Mouse (Mus musculus) fat pad, adult 2 months (tissue): ENCODE measurements around the gene Rsg1.

Source experiments
- DNase-seq: peaks from one replicate; pipeline ENCODE4 v3.0.0-alpha.2; 2011; ENCODE audit warnings: low read depth, low spot score; ENCODE audit errors: extremely low read depth

Gene Rsg1

GRCm38 (mm10) chr4:141246089-141246997, 32.6 kb downstream of the Rsg1 start:
- DNase-seq = no peak

DNA sequence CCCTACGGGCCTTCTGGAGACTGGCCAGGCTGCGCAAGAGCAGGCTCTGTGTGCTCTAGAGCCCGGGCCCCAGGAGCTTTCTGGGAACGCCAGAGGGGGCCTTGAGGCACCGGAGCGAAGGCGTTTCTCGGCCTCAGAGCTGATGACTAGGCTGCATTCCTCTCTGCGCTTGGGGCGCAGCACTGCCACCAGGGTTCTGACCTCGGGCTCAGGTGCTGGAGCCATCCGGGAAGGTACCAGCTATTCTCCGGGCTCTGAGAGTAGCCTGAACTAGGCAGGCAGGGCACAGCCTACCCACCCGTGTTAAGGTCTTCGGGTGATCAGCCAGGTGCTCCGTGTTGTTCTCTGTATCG, 33.2 kb downstream of the Rsg1 start:
- no peak for DNase-seq

GRCm38 (mm10) chr4:141247776-141248613, 34.2 kb downstream of the Rsg1 start:
- no peak for DNase-seq

DNA sequence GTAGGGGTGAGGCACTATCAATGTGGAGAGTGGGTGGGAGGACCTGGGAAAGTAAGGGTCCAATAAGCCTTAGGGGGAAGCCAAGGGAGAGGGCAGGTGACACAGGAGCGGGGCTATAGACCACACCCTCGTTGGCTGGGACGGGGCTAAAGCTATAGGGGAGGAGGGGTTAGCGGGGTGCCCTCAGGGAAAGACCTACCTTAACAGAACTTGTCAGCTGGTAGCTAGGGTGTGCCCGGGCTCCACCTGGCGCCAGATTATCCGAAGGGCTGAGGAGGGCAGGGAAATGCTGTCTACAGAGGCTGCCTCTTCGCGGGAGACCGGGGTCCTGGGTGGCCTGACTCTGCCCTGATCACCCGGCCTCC, 34.8 kb downstream of the Rsg1 start:
- DNase-seq = no peak

DNA sequence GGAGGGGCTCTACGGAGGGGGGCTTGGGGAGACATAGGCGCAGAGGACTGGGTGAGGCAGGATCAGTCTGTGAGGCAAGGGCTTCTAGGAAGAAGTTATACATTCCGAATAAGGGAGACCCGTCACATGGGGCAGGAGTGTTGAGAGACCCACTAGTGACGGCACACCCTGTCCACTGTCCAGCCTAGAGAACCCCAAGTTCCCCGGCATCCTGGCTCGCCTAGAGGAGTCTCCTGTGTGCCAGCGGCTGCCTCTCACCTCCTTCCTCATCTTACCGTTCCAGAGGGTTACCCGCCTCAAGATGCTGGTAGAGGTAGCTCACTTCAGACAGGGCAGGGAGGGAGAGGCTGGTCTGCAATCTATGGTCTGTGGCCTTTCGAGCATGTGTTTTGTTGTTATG, 35.6 kb downstream of the Rsg1 start:
- DNase-seq = no peak

GRCm38 (mm10) chr4:141251071-141251470, 37.3 kb downstream of the Rsg1 start:
- DNase-seq = no peak

DNA sequence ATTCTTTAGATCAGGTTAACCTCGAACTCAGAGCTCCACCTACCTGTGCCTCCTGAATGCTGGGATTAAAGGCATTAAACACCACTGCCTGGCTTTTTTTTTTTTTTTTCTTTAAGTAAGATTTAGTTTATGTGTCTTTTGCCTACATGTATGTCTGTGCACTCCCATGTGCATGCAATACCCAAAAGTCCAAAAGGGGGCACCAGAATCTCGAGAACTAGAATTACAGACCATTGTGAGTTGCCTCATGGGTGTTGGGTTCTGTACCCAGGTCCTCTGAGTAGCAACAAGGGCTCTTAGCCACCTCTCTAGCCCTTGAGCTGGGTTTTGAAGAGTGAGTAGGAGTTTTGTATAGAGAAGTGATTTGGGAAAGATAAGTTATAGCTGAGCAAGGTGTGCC, 38.9 kb downstream of the Rsg1 start:
- no peak for DNase-seq

GRCm38 (mm10) chr4:141254234-141254633, 40.5 kb downstream of the Rsg1 start:
- DNase-seq = no peak

GRCm38 (mm10) chr4:141257440-141257839, 43.7 kb downstream of the Rsg1 start:
- DNase-seq = no peak

GRCm38 (mm10) chr4:141259413-141259812, 45.7 kb downstream of the Rsg1 start:
- no peak for DNase-seq

DNA sequence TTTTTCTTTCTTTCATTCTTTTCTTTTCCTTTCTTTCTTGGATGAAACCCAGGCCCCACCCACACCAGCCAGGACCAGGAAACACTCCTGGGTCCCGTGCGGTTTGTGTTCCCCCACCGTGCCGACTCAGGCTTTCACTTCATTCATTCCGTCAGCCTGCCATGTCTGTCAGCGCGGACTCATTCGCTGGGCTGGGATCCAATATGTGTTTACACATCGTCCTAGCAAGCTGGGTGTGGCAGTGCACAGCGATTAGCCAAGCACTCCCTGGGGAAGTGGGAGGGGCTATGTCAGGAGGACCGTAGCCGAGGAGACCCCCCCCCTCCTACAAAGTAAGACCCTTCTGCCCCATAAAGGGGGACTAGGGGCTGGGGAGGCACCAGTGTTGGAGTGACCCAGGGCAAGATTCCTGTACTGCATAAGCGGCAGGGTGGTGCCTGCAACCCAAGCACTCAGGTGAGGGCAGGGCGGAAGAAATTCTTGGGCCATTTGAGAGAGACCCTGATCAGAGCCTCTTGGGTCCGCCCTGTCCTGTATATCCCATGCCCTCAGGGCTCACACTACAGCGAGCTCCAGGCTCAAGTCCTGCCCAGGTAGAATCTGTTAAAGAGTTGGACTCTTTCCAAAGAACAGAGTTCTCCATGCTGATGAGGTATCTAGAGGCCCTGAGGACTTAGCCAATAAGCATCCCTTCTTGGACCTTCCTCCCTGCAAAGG, 46.4 kb downstream of the Rsg1 start:
- no peak for DNase-seq

DNA sequence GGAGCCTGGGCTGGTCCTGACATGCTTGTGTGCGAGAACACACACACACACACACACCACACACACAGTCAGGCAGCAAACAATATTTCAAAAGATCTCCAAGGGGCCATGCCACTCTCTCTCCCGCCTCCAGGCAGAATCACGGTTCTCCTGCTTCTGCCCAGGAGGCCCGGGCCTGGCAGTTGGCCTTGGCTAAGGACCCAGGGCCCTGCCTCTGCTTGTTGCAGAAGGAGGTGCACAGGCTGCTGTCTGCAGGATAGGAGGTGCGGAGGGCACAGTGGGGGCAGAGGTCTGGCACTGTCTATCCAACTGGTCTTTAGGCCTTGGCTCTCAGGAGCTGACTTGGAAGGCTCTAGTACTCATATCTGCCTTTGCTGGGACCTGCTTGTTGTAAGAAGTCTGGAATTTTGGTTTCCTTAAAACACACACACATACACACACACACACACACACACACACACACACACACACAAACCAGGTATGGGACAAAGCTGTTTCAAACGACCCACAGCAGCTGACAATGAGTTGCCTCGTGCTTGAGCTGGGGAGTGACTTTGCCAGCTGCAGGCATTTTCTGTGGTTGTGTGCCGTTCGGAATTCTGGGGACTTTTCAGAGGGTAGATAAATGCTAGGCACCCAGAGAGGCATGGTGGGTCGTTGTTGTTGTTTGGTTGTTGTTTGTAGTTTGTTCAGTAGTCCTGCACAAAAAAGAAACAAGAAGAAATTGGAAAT, 49.3 kb downstream of the Rsg1 start:
- DNase-seq = no peak

DNA sequence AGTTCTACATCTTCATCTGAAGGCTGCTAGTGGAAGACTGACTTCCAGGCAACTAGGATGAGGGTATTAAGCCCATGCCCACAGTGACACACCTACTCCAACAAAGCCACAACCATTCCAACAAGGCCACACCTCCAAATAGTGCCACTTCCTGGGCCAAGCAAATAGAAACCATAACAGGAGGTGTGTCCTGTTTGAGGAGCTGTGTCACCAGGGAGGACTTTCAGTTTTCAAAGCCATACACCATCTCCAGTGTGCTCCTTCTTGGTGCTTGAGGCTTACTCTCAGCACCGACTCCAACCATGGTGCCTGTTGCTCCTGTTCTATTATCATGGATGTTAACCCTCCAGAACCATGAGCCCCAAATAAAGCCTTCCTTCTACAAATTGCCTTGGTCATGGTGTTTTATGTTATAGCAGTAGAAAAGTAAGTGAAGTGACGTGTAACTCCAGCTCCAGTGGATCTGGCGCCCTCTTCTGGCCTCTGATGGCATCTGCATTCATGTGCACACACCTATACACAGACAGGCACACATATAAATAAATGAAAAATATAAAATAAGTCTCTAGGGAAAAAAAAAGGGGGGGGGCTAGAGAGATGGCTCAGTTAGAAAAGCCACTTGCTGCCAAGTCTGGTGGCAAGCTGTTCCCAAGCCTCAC, 52.4 kb downstream of the Rsg1 start:
- no peak for DNase-seq

DNA sequence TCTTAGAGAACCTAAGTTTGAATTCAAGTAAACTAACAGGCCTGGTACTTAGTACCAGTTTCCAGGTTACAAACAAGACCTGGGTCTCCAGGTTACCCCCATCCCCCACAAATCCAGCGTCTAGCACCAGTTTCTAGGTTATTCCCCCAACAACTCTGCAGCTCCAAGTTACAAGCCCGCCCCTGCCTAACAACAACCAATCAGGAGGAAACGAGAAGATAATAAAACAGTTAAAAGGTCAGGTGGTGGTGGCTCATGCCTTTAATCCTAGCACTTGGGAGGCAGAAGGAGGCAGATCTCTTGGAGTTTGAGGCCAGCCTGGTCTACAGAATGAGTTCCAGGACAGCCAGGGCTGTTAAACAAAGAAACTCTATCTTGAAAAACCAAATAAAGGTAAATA, 53.5 kb downstream of the Rsg1 start:
- DNase-seq = no peak

DNA sequence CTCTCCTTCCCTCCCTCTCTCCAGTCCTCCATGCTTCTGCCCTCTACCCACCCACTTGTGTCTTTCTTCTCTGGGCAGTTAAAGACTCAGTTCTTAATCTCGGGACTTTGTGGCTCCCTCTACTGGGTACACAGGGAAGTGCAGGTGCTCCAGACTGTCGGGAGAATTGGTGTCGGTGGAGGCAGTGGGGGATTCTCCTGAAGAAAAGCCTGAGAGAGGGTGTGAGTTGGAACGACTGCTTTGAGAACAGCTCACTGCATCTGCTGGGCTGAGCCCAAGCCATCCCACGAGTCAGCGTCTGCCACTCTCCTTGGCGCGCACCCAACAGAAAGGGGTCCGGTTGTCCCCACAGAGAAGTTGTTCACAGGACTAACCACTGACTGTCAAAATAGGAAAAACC, 54.1 kb downstream of the Rsg1 start:
- DNase-seq = no peak

- no peak for DNase-seq
These were observed 54.6 kb downstream of the Rsg1 start for GRCm38 (mm10) chr4:141268350-141268749.

GRCm38 (mm10) chr4:141269080-141269479, 55.3 kb downstream of the Rsg1 start:
- no peak for DNase-seq

DNA sequence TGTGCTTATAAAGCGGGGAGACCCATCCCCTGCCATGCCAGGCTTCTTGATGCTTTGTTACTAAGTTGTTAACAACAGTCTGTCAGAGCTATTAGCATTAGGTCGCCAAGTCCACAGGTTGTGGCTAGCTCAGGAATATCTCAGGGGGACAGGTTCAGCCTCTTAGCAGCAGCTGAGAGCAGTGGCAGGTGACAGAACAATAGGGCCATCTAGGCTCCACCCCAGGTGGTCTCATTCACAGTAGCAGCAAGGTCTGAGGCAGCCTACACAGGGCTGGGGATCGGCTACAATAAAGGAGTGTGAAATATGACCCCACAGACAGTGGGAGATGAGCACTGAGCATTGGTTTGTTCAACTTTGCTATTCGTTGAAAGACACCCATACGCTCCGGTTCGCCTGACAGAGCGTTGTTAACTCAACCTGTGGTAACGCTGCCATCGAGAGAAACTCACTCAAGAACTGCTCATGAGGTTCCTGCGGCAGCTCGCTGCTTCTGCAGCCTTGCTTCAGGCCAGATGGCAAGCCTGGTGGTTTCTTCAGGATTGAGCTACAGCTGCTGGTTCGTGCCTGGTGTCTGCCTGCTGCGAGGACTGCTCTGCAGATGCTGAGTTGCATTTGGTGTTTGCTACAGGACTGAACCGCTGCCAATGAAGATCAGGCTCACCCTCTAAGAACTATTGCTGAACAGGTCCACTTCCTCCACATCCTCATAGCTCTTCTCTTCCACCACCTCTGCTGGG, 56.6 kb downstream of the Rsg1 start:
- DNase-seq = no peak

GRCm38 (mm10) chr4:141271228-141271627, 57.5 kb downstream of the Rsg1 start:
- DNase-seq = no peak

GRCm38 (mm10) chr4:141271721-141272120, 58.0 kb downstream of the Rsg1 start:
- no peak for DNase-seq
